Mouse (Mus musculus): ENCODE results near the gene Zfp36l1.

GRCm38 (mm10) chr12:80106896-80107667 lies 5.7 kb downstream of the Zfp36l1 start:
- no peak for TF ChIP-seq CTCF (IDR thresholded peaks at IDR 0.05; ENCODE audit: extremely low read depth, insufficient read depth, insufficient read length, insufficient replicate concordance)
- TF ChIP-seq POLR2A (IDR thresholded peaks at IDR 0.05; ENCODE audit: low read depth, low read length) = no peak

All from spleen, adult 2 months (tissue).